Mouse (Mus musculus) G1E (cell line): Measurements from ENCODE around the gene Tec.

Experiments used
- CTCF ChIP-seq: IDR thresholded peaks from 2 replicates; pipeline ENCODE4 v1.5.1; 2012; ENCODE audit warnings: low read depth, low read length, inconsistent platforms, mixed read lengths
- GATA1 ChIP-seq: IDR thresholded peaks from 2 replicates; pipeline ENCODE4 v1.6.1; 2012; ENCODE audit warnings: borderline replicate concordance, low read length, inconsistent platforms, mixed read lengths
- POLR2AphosphoS5 ChIP-seq: IDR thresholded peaks from 2 replicates; pipeline ENCODE4 v1.6.1; 2012; ENCODE audit warnings: low read depth, low read length, inconsistent platforms; ENCODE audit not compliant: insufficient replicate concordance
- TAL1 ChIP-seq: conservative IDR thresholded peaks from 2 replicates; pipeline ENCODE4 v1.6.1; 2012; ENCODE audit warnings: low read depth, low read length, inconsistent platforms, mixed read lengths

- no peak for TF ChIP-seq CTCF
- no peak for TF ChIP-seq GATA1
- TF ChIP-seq TAL1: no peak
- TF ChIP-seq POLR2AphosphoS5: no peak
These were observed 41.1 kb upstream of the Tec start for GRCm38 (mm10) chr5:72909363-72909762.
